Mouse (Mus musculus) kidney, postnatal 0 days (tissue): ENCODE measurements at regions not wholly inside any gene's neighbourhood (a gene's known extent, or its start where the extent isn't known, plus 50 kb on each side); places are given as distances from the start of the nearest gene placed in this dataset.
A peak's percentile ranks its signal among the peaks of the same experiment; 100 is the strongest.

Source experiments
- ATAC-seq: fragments of 200-750 bp; cut with Nextera tagmentation; replicated peaks from 2 replicates; pipeline ENCODE4 v1.8.0; 2017; ENCODE audit warnings: low read depth, moderate number of reproducible peaks, moderate TSS enrichment, moderate library complexity; ENCODE audit not compliant: low FRiP score
- DNase-seq: peaks from one replicate; pipeline ENCODE4 v3.0.0-alpha.2; 2016; ENCODE audit warnings: low spot score
- H3K27ac ChIP-seq: fragments of 300-500 bp; sonication (generic); 2 replicates; pipeline ENCODE4 v1.5.1; 2014; ENCODE audit warnings: mild to moderate bottlenecking
- H3K27me3 ChIP-seq: fragments of 300-500 bp; sonication (generic); 2 replicates; pipeline ENCODE4 v1.6.1; 2014; ENCODE audit warnings: low read length, mixed read lengths; ENCODE audit not compliant: insufficient read depth
- H3K36me3 ChIP-seq: fragments of 300-500 bp; sonication (generic); 2 replicates; pipeline ENCODE4 v1.6.1; 2014; ENCODE audit warnings: low read length, mixed read lengths; ENCODE audit not compliant: insufficient read depth
- H3K4me1 ChIP-seq: fragments of 300-500 bp; sonication (generic); replicated peaks from 2 replicates; pipeline ENCODE4 v1.6.1; 2014; ENCODE audit warnings: antibody characterized with exemption, low read length, mixed read lengths; ENCODE audit not compliant: insufficient read depth
- H3K4me2 ChIP-seq: fragments of 300-500 bp; sonication (generic); 2 replicates; pipeline ENCODE4 v1.6.1; 2014; ENCODE audit warnings: mild to moderate bottlenecking, low read length, moderate library complexity, mixed read lengths
- H3K4me3 ChIP-seq: fragments of 300-500 bp; sonication (generic); replicated peaks from 2 replicates; pipeline ENCODE4 v1.5.1; 2014; ENCODE audit warnings: low read depth, low read length
- H3K9ac ChIP-seq: fragments of 300-500 bp; sonication (generic); 2 replicates; pipeline ENCODE4 v1.6.1; 2014; ENCODE audit warnings: low read depth, low read length
- H3K9me3 ChIP-seq: fragments of 300-500 bp; sonication (generic); replicated peaks from 2 replicates; pipeline ENCODE4 v1.6.1; 2016; ENCODE audit warnings: low read length, inconsistent platforms, mixed read lengths
- CTCF ChIP-seq: IDR thresholded peaks from 2 replicates; pipeline ENCODE4 v1.5.1; 2016; ENCODE audit warnings: antibody characterized with exemption, low read depth, mild to moderate bottlenecking, moderate library complexity
- WGBS: fragments of 180-500 bp; shearing (Covaris S2); extraction: QIAGEN DNeasy Blood & Tissue Kit; methylation state at CpG from one replicate; pipeline ENCODE4 v1.1.7; 2014; 5-methylcytosine and 5-hydroxymethylcytosine counted together

GRCm38 (mm10) chr10:119052441-119053041, 182.5 kb upstream of the Dyrk2 start:
- WGBS = 53% methylated on average over 1 of the region's 1 CpGs
- Histone ChIP-seq H3K4me3 (no peak overlapping the region), H3K9me3 (no peaks in the 10 kb centered on the region), H3K4me1 (peaks cover 13% of the 10 kb centered on the region; the same call in 1 of the 2 replicates), H3K27me3 (no peaks in the 10 kb centered on the region), H3K4me2 (no peak overlapping the region), H3K27ac (peak overlapping the region; percentile 33; the same call in 1 of the 2 replicates), H3K9ac (no peak overlapping the region), H3K36me3 (no peaks in the 10 kb centered on the region)
- DNase-seq (no peak), ATAC-seq (no peak)
- peak; percentile 48; the same call in 1 of the 2 replicates for TF ChIP-seq CTCF

GRCm38 (mm10) chr10:119051598-119051997, 181.6 kb upstream of the Dyrk2 start:
- no peak overlapping the region for H3K9ac ChIP-seq
- H3K4me1 ChIP-seq = peaks cover 13% of the 10 kb centered on the region; the same call in 1 of the 2 replicates
- ATAC-seq (no peak), DNase-seq (no peak)
- no peak overlapping the region for H3K4me3 ChIP-seq
- no peaks in the 10 kb centered on the region for H3K9me3 ChIP-seq
- H3K4me2 ChIP-seq = no peak overlapping the region
- H3K36me3 ChIP-seq = no peaks in the 10 kb centered on the region
- H3K27me3 ChIP-seq = no peaks in the 10 kb centered on the region
- peak overlapping the region; percentile 42 for H3K27ac ChIP-seq
- WGBS = 33% methylated on average over 2 of the region's 2 CpGs
- no peak for TF ChIP-seq CTCF

- WGBS = 68% methylated on average over 18 of the region's 18 CpGs
- no peak overlapping the region for H3K4me3 ChIP-seq
- no peaks in the 10 kb centered on the region for H3K9me3 ChIP-seq
- no peak overlapping the region for H3K4me2 ChIP-seq
- no peak overlapping the region for H3K27ac ChIP-seq
- TF ChIP-seq CTCF = peak; percentile 41; the same call in 1 of the 2 replicates
- H3K4me1 ChIP-seq = peaks cover 13% of the 10 kb centered on the region; the same call in 1 of the 2 replicates
- no peak overlapping the region for H3K9ac ChIP-seq
- DNase-seq (no peak), ATAC-seq (no peak)
- H3K27me3 ChIP-seq = no peaks in the 10 kb centered on the region
- H3K36me3 ChIP-seq = no peaks in the 10 kb centered on the region
Measured at GRCm38 (mm10) chr10:119050017-119050685, 180.1 kb upstream of the Dyrk2 start.

- H3K9ac ChIP-seq = no peak overlapping the region
- H3K27me3 ChIP-seq = no peaks in the 10 kb centered on the region
- 75% methylated on average over 6 of the region's 6 CpGs for WGBS
- H3K4me3 ChIP-seq = no peak overlapping the region
- no peak for DNase-seq
- H3K4me1 ChIP-seq = peaks cover 13% of the 10 kb centered on the region; the same call in 1 of the 2 replicates
- no peak for ATAC-seq
- H3K4me2 ChIP-seq = no peak overlapping the region
- TF ChIP-seq CTCF = no peak
- H3K27ac ChIP-seq = no peak overlapping the region
- no peaks in the 10 kb centered on the region for H3K36me3 ChIP-seq
- H3K9me3 ChIP-seq = no peaks in the 10 kb centered on the region
Measured at GRCm38 (mm10) chr10:119048643-119049420, 178.8 kb upstream of the Dyrk2 start.

GRCm38 (mm10) chr10:119045059-119045458, 175.1 kb upstream of the Dyrk2 start:
- H3K27me3 ChIP-seq = no peaks in the 10 kb centered on the region
- ATAC-seq = no peak
- WGBS = 58% methylated on average over 13 of the region's 13 CpGs
- H3K27ac ChIP-seq = no peak overlapping the region
- no peak for DNase-seq
- no peak overlapping the region for H3K4me3 ChIP-seq
- H3K36me3 ChIP-seq = no peaks in the 10 kb centered on the region
- H3K9me3 ChIP-seq = no peaks in the 10 kb centered on the region
- no peak for TF ChIP-seq CTCF
- no peak overlapping the region for H3K4me2 ChIP-seq
- no peak overlapping the region for H3K9ac ChIP-seq
- no peaks in the 10 kb centered on the region for H3K4me1 ChIP-seq

GRCm38 (mm10) chr10:119043069-119043468, 173.1 kb upstream of the Dyrk2 start:
- Histone ChIP-seq H3K27ac (no peak overlapping the region), H3K9me3 (no peaks in the 10 kb centered on the region), H3K4me2 (no peak overlapping the region), H3K9ac (no peak overlapping the region), H3K4me1 (no peaks in the 10 kb centered on the region), H3K36me3 (no peaks in the 10 kb centered on the region), H3K4me3 (no peak overlapping the region), H3K27me3 (no peaks in the 10 kb centered on the region)
- WGBS = 86% methylated on average over 7 of the region's 7 CpGs
- ATAC-seq (no peak), DNase-seq (no peak)
- no peak for TF ChIP-seq CTCF
